Mouse (Mus musculus) brown adipose tissue, adult 24 weeks (tissue): ENCODE measurements around the gene 5730507C01Rik. TPM values are rescaled to one million over a fixed set of nuclear protein-coding genes. Genes with fewer than 3 reads are reported as not detected.
"Not testable (repeated sequence)": the region's sequence is repeated elsewhere in the genome, so short reads cannot be mapped to it uniquely, and the experiment has no call there.

Experiments used
- H3K27ac ChIP-seq: fragments of 200-500 bp; replicated peaks from 2 replicates; pipeline ENCODE4 v1.5.1; 2012; ENCODE audit warnings: low read depth, mild to moderate bottlenecking, low read length
- H3K4me1 ChIP-seq: fragments of 200-500 bp; 2 replicates; pipeline ENCODE4 v1.6.1; 2012; ENCODE audit warnings: low read length, mixed read lengths; ENCODE audit not compliant: control insufficient read depth, insufficient read depth, insufficient read length
- H3K4me3 ChIP-seq: fragments of 200-500 bp; 2 replicates; pipeline ENCODE4 v1.5.1; 2012; ENCODE audit warnings: low read depth, mild to moderate bottlenecking, low read length, moderate library complexity; ENCODE audit not compliant: insufficient read depth
- polyA plus RNA-seq: library from polyadenylated mRNA; stranded (reverse); fragments of >200 nt; gene quantifications from 2 replicates; pipeline ENCODE4 v1.2.4, GENCODE M21; 2012; ENCODE audit not compliant: missing spikeins, insufficient read depth, insufficient read length

5730507C01Rik gene
- polyA plus RNA-seq: not detected in 2 replicates

DNA sequence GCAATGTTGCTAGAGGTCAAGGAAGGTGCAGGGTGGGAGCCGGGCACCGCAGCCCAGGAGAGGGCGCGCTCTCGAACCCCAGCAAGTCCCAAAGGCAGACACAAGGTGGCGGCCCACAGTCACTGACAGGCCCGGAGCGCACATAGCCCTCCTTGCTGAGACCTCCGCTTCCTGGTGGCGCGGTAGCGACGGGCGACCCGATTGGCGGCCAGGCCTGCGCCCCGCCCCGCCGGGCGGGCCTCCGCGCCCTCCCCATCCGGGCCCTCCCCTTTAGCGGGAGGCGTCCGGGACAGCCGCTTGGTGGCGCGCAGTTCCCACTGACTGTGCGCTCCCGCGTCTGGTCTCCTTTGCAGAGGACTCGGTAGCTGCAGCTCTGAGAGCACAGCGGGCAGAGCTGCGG is at the start of gene 5730507C01Rik:
Gene 5730507C01Rik (plus strand): TSS at position 340 of the 400 bp plus-strand sequence.
- Histone ChIP-seq H3K4me3 (peak within 1 kb of the TSS; percentile 30), H3K27ac (no peak within 1 kb of the TSS), H3K4me1 (no peaks in the 10 kb centered on the region)

- not testable (repeated sequence) for H3K4me1 ChIP-seq, H3K27ac ChIP-seq
- peak overlapping the region; percentile 30 for H3K4me3 ChIP-seq
Observed at GRCm38 (mm10) chr12:18514616-18515015, 306 bp downstream of the 5730507C01Rik start.

DNA sequence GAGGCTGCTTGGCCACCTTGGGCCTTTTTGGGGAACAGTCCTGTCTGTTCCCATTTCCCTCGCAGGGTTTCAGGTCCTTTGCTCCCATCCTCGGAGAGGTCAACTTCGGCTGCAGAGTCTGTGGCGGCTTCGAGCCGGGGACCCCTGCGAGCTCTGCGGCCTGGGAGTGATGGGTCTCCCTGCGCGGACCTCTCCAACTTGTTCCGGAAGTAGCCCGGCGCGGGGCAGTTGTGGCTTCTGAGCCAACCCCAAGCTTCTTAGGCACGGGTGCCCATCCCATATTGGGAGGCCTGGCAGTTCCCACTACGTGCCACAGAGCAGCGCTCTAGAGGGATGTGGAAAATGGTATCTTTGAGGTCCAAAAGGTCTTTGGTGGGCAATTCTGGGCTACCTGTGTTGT is 767 bp downstream of the 5730507C01Rik start:
- not testable (repeated sequence) for H3K4me3 ChIP-seq, H3K27ac ChIP-seq, H3K4me1 ChIP-seq
